Mouse (Mus musculus) MEL (cell line): ENCODE measurements around the gene Axin2. TPM values are rescaled to one million over a fixed set of nuclear protein-coding genes. Genes with fewer than 3 reads are reported as not detected.

ENCODE experiments used
- DNase-seq: peaks from one replicate; pipeline ENCODE4 v3.0.0; 2011; ENCODE audit warnings: low read depth, low spot score
- H3K27ac ChIP-seq: 2 replicates; pipeline ENCODE4 v1.5.1; 2012; ENCODE audit warnings: low read depth, mild to moderate bottlenecking, control low read depth, low read length, moderate library complexity; ENCODE audit not compliant: control insufficient read depth
- H3K27me3 ChIP-seq, 2 experiments: fragments of 150-350 bp in 1 of 2; sonication (generic) in 1 of 2; 2 replicates each; pipeline ENCODE4 v1.6.1; 2012; ENCODE audit warnings: low read length in 2 of 2, mild to moderate bottlenecking in 2 of 2, improper control_type of control experiment in 1 of 2, moderate library complexity in 1 of 2; ENCODE audit not compliant: insufficient read depth in 2 of 2, control insufficient read depth in 1 of 2
- H3K36me3 ChIP-seq, 2 experiments: 2 replicates each; pipeline ENCODE4 v1.6.1; 2012 to 2014; ENCODE audit warnings: low read length in 2 of 2, improper control_type of control experiment in 1 of 2, inconsistent platforms in 1 of 2, mild to moderate bottlenecking in 1 of 2; ENCODE audit not compliant: insufficient read depth in 2 of 2, control insufficient read depth in 1 of 2
- H3K4me1 ChIP-seq, 2 experiments: fragments of 150-350 bp in 1 of 2; sonication (generic) in 1 of 2; 2 replicates each; pipeline ENCODE4 v1.6.1; 2012; ENCODE audit warnings: low read length in 2 of 2, improper control_type of control experiment in 1 of 2, mild to moderate bottlenecking in 1 of 2; ENCODE audit not compliant: insufficient read depth in 2 of 2, control insufficient read depth in 1 of 2
- H3K4me3 ChIP-seq, 2 experiments: fragments of 150-350 bp in 1 of 2; sonication (generic) in 1 of 2; 2 replicates each; pipeline ENCODE4 v1.5.1; 2012; ENCODE audit warnings: low read depth in 2 of 2, low read length in 2 of 2, mild to moderate bottlenecking in 2 of 2, moderate library complexity in 2 of 2, control low read depth in 1 of 2, improper control_type of control experiment in 1 of 2; ENCODE audit not compliant: control insufficient read depth in 1 of 2, insufficient read depth in 1 of 2
- H3K79me2 ChIP-seq: 2 replicates; pipeline ENCODE4 v1.6.1; 2012; ENCODE audit warnings: mild to moderate bottlenecking, low read length, moderate library complexity; ENCODE audit not compliant: control insufficient read depth, poor library complexity, insufficient read depth
- H3K9ac ChIP-seq: 2 replicates; pipeline ENCODE4 v1.6.1; 2012; ENCODE audit warnings: low read depth, mild to moderate bottlenecking, control low read depth, low read length, moderate library complexity; ENCODE audit not compliant: control insufficient read depth, poor library complexity, severe bottlenecking
- H3K9me3 ChIP-seq: fragments of 150-350 bp; sonication (generic); replicated peaks from 2 replicates; pipeline ENCODE4 v1.6.1; 2012; ENCODE audit warnings: mild to moderate bottlenecking, low read length, improper control_type of control experiment, moderate library complexity; ENCODE audit not compliant: insufficient read depth
- CHD1 ChIP-seq: IDR thresholded peaks from 2 replicates; pipeline ENCODE4 v1.6.1; 2012; ENCODE audit warnings: low read depth, mild to moderate bottlenecking, inconsistent platforms, low read length, improper control_type of control experiment
- E2F4 ChIP-seq: IDR thresholded peaks from 2 replicates; pipeline ENCODE4 v1.6.1; 2011; ENCODE audit warnings: low read depth, low read length, improper control_type of control experiment, borderline replicate concordance
- ELF1 ChIP-seq: IDR thresholded peaks from 2 replicates; pipeline ENCODE4 v1.6.1; 2014; ENCODE audit warnings: low read depth, mild to moderate bottlenecking, inconsistent platforms, low read length, improper control_type of control experiment, moderate library complexity
- GATA1 ChIP-seq: IDR thresholded peaks from 2 replicates; pipeline ENCODE4 v1.6.1; 2011; ENCODE audit warnings: low read depth, low read length, improper control_type of control experiment
- HCFC1 ChIP-seq: IDR thresholded peaks from 2 replicates; pipeline ENCODE4 v1.6.1; 2012; ENCODE audit warnings: low read depth, mild to moderate bottlenecking, inconsistent platforms, low read length, improper control_type of control experiment, moderate library complexity
- JUND ChIP-seq: IDR thresholded peaks from 2 replicates; pipeline ENCODE4 v1.6.1; 2011; ENCODE audit warnings: low read depth, mild to moderate bottlenecking, improper control_type of control experiment, low read length
- KAT2A ChIP-seq: conservative IDR thresholded peaks from 2 replicates; pipeline ENCODE4 v1.6.1; 2012; ENCODE audit warnings: low read depth, low read length, improper control_type of control experiment, inconsistent platforms
- MAFK ChIP-seq: IDR thresholded peaks from 2 replicates; pipeline ENCODE4 v1.6.1; 2011; ENCODE audit warnings: low read depth, mild to moderate bottlenecking, low read length, improper control_type of control experiment, borderline replicate concordance
- MAX ChIP-seq: IDR thresholded peaks from 2 replicates; pipeline ENCODE4 v1.6.1; 2011; ENCODE audit warnings: low read length, improper control_type of control experiment
- MXI1 ChIP-seq: IDR thresholded peaks from 2 replicates; pipeline ENCODE4 v1.6.1; 2011; ENCODE audit warnings: mild to moderate bottlenecking, low read depth, low read length, improper control_type of control experiment
- MYB ChIP-seq: IDR thresholded peaks from 2 replicates; pipeline ENCODE4 v1.6.1; 2011; ENCODE audit warnings: mild to moderate bottlenecking, low read depth, low read length, improper control_type of control experiment
- POLR2A ChIP-seq, 2 experiments: IDR thresholded peaks; 2 replicates each; pipeline ENCODE4 v1.6.1; 2011 to 2012; ENCODE audit warnings: low read length in 2 of 2, mild to moderate bottlenecking in 2 of 2, control low read depth in 1 of 2, improper control_type of control experiment in 1 of 2, low read depth in 1 of 2, moderate library complexity in 1 of 2; ENCODE audit not compliant: control insufficient read depth in 1 of 2, insufficient read depth in 1 of 2, poor library complexity in 1 of 2
- RCOR1 ChIP-seq: IDR thresholded peaks from 2 replicates; pipeline ENCODE4 v1.6.1; 2012; ENCODE audit warnings: low read depth, mild to moderate bottlenecking, inconsistent platforms, low read length, improper control_type of control experiment
- SIN3A ChIP-seq: IDR thresholded peaks from 2 replicates; pipeline ENCODE4 v1.6.1; 2012; ENCODE audit warnings: low read length, improper control_type of control experiment, inconsistent platforms
- SMC3 ChIP-seq: IDR thresholded peaks from 2 replicates; pipeline ENCODE4 v1.6.1; 2011; ENCODE audit warnings: low read depth, low read length, improper control_type of control experiment
- TCF12 ChIP-seq: IDR thresholded peaks from 2 replicates; pipeline ENCODE4 v1.6.1; 2014; ENCODE audit warnings: low read depth, mild to moderate bottlenecking, inconsistent platforms, low read length, improper control_type of control experiment, moderate library complexity
- UBTF ChIP-seq: IDR thresholded peaks from 2 replicates; pipeline ENCODE4 v1.6.1; 2012; ENCODE audit warnings: low read depth, mild to moderate bottlenecking, inconsistent platforms, low read length, improper control_type of control experiment, moderate library complexity, borderline replicate concordance; ENCODE audit not compliant: insufficient read depth
- ZKSCAN1 ChIP-seq: IDR thresholded peaks from 2 replicates; pipeline ENCODE4 v1.6.1; 2012; ENCODE audit warnings: low read depth, mild to moderate bottlenecking, inconsistent platforms, low read length, improper control_type of control experiment, moderate library complexity
- ZNF384 ChIP-seq: IDR thresholded peaks from 2 replicates; pipeline ENCODE4 v1.6.1; 2012; ENCODE audit warnings: low read depth, mild to moderate bottlenecking, inconsistent platforms, low read length, improper control_type of control experiment
- polyA plus RNA-seq, 2 experiments: library from polyadenylated mRNA; stranded (reverse) in 1 of 2; unstranded in 1 of 2; fragments of >175 nt in 1 of 2; fragments of >200 nt in 1 of 2; gene quantifications; 2 replicates each; pipeline versions ENCODE4 v1.2.1 to v1.2.4; 2012; ENCODE audit warnings: low replicate concordance in 2 of 2, low read depth in 1 of 2; ENCODE audit not compliant: insufficient read length in 2 of 2, insufficient read depth in 1 of 2, missing spikeins in 1 of 2
- total RNA-seq: library from RNA; depleted of rRNA; stranded (reverse); fragments of 300-350 nt; gene quantifications from 2 replicates; pipeline ENCODE4 v1.2.3, GENCODE M21; 2012

Gene Axin2
- total and polyA plus RNA-seq, 3 experiments: not detected

DNA sequence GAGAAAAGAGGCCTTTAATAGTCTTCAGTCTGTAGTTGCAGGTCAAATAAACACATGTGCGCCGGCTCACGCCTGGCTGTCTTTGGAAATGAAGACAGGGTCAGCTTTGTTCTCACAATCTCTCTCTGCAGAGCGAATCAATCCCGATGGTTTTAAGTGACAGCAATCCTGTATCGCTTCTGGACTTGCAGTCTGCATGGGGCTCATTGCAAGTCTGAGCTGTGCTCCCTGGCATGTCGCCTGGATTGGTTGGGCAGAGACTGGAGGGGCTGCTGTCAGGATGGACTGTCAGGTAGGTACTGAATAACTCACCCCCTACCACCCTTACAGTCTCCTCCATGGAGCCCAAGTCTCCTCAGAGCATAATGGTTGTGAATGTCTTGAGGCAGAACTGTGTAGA is 65.7 kb downstream of the Axin2 start:
- Histone ChIP-seq H3K27me3 (no peaks in the 10 kb centered on the region), H3K9me3 (no peaks in the 10 kb centered on the region), H3K9ac (no peak overlapping the region), H3K27ac (no peak overlapping the region), H3K36me3 (no peaks in the 10 kb centered on the region), H3K79me2 (no peaks in the 10 kb centered on the region), H3K4me3 (no peak overlapping the region), H3K4me1 (no peaks in the 10 kb centered on the region)
- TF ChIP-seq JUND: no peak
- no peak for TF ChIP-seq CHD1
- no peak for DNase-seq

DNA sequence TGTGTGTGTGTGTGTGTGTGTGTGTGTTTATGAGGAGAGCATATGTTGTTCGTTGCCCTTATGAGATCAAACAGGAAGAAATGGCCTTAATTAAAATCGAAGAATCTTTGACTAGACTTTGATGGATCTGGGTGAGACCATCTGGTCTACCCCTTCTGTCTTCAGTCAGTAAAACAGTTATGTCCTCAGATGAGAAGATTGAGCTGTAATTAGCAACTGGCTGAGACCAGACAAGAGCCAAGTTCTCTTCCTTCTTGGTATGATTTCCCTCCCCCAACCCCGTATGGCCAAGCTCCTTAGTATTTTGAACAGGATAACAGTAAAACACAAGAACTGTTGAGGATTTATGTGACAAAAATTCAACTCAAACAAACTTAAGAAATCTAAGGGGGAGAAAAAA is 67.1 kb downstream of the Axin2 start:
- H3K36me3 ChIP-seq: no peaks in the 10 kb centered on the region
- no peak overlapping the region for H3K27ac ChIP-seq
- no peaks in the 10 kb centered on the region for H3K79me2 ChIP-seq
- H3K27me3 ChIP-seq: no peaks in the 10 kb centered on the region
- no peak for DNase-seq
- H3K9ac ChIP-seq: no peak overlapping the region
- H3K9me3 ChIP-seq: no peaks in the 10 kb centered on the region
- no peak overlapping the region for H3K4me3 ChIP-seq
- no peaks in the 10 kb centered on the region for H3K4me1 ChIP-seq
- no peak for TF ChIP-seq UBTF
- TF ChIP-seq MAX: no peak
- TF ChIP-seq MAFK: no peak
- no peak for TF ChIP-seq KAT2A
- TF ChIP-seq MXI1: no peak
- no peak for TF ChIP-seq ELF1
- TF ChIP-seq, all 39 proteins: peak for 0

DNA sequence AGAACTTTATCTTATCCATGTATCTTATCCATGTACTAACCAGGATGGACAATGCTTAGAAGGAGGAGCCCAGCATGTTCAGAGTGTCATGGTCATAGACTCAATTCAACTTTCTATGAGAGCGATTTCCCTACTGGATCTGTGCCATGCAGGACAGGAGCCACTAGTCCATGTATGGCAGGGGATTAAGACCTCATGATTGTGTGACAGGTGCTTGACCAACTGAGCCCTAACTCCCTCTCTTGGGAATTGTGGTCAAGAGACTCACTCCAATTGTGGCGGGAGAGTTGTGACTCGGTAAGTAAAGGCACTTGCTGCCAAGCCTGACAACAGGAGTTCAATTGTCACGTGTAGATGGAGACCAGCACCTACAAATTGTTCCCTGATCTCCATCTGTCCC is 67.6 kb downstream of the Axin2 start:
- H3K4me3 ChIP-seq: no peak overlapping the region
- no peaks in the 10 kb centered on the region for H3K9me3 ChIP-seq
- DNase-seq: no peak
- no peak overlapping the region for H3K9ac ChIP-seq
- no peak overlapping the region for H3K27ac ChIP-seq
- H3K36me3 ChIP-seq: no peaks in the 10 kb centered on the region
- no peak for TF ChIP-seq HCFC1
- TF ChIP-seq SIN3A: no peak
- no peak for TF ChIP-seq ZKSCAN1
- no peak for TF ChIP-seq SMC3
- TF ChIP-seq ELF1: no peak
- no peak for TF ChIP-seq TCF12
- TF ChIP-seq MYB: no peak
- TF ChIP-seq ZNF384: no peak
- TF ChIP-seq GATA1: no peak
- no peak for TF ChIP-seq POLR2A (IDR thresholded peaks at IDR 0.05; ENCODE audit: control insufficient read depth in 1 of 2, insufficient read depth in 1 of 2, low read depth in 1 of 2, low read length in 2 of 2, poor library complexity in 1 of 2)
- TF ChIP-seq RCOR1: no peak
- no peak for TF ChIP-seq E2F4
- TF ChIP-seq, all 39 proteins: peak for 0
- no peaks in the 10 kb centered on the region for H3K4me1 ChIP-seq
- no peaks in the 10 kb centered on the region for H3K79me2 ChIP-seq
- no peaks in the 10 kb centered on the region for H3K27me3 ChIP-seq
